Mouse (Mus musculus) bone marrow macrophage, adult 2 months (primary cell): ENCODE data around the gene Vars2.

Source experiments
- CTCF ChIP-seq: IDR thresholded peaks from 2 replicates; pipeline ENCODE4 v1.5.1; 2012; ENCODE audit warnings: low read depth, mild to moderate bottlenecking, low read length, moderate library complexity
- POLR2A ChIP-seq: IDR thresholded peaks from 2 replicates; pipeline ENCODE4 v1.6.1; 2012; ENCODE audit warnings: mild to moderate bottlenecking, low read depth, low read length, borderline replicate concordance

GRCm38 (mm10) chr17:35707929-35708328 is 40.5 kb upstream of the Vars2 start:
- TF ChIP-seq POLR2A (no peak), CTCF (no peak)
